Mouse (Mus musculus) telencephalon, adult 2 months (tissue): ENCODE measurements at regions not wholly inside any gene's neighbourhood (a gene's known extent, or its start where the extent isn't known, plus 50 kb on each side); places are given as distances from the start of the nearest gene placed in this dataset.

Experiments
- DNase-seq: peaks from one replicate; pipeline ENCODE4 v3.0.0-alpha.2; 2011; ENCODE audit warnings: low read depth, low spot score

- DNase-seq, result peak; percentile 64
Measured at GRCm38 (mm10) chr14:112895561-112895960, 418.8 kb upstream of the Tpm3-rs7 start.

GRCm38 (mm10) chr14:112901171-112901570 is 413.2 kb upstream of the Tpm3-rs7 start:
- DNase-seq, result no peak

GRCm38 (mm10) chr14:112917148-112917547 is 397.3 kb upstream of the Tpm3-rs7 start:
- no peak for DNase-seq
